Mouse (Mus musculus) midbrain, postnatal 0 days (tissue): Measurements from ENCODE around the gene Arhgap9. TPM values are rescaled to one million over a fixed set of nuclear protein-coding genes. Genes with fewer than 3 reads are reported as not detected.

Experiments used
- ATAC-seq: fragments of 200-750 bp; cut with Nextera tagmentation; 2 replicates; pipeline ENCODE4 v1.8.0; 2017; ENCODE audit warnings: moderate number of reproducible peaks, mild to moderate bottlenecking, moderate TSS enrichment, moderate library complexity; ENCODE audit not compliant: low FRiP score
- DNase-seq: peaks from one replicate; pipeline ENCODE4 v3.0.0-alpha.2; 2015; ENCODE audit warnings: low spot score
- H3K27ac ChIP-seq: fragments of 300-500 bp; sonication (generic); 2 replicates; pipeline ENCODE4 v1.5.1; 2014; ENCODE audit warnings: low read depth, mild to moderate bottlenecking, low read length, mixed read lengths
- H3K27me3 ChIP-seq: fragments of 300-500 bp; sonication (generic); 2 replicates; pipeline ENCODE4 v1.6.1; 2014; ENCODE audit warnings: low read length, control low read depth, mixed read lengths; ENCODE audit not compliant: insufficient read depth
- H3K36me3 ChIP-seq: fragments of 300-500 bp; sonication (generic); 2 replicates; pipeline ENCODE4 v1.6.1; 2014; ENCODE audit warnings: low read length, control low read depth, mixed read lengths; ENCODE audit not compliant: insufficient read depth
- H3K4me1 ChIP-seq: fragments of 300-500 bp; sonication (generic); 2 replicates; pipeline ENCODE4 v1.6.1; 2014; ENCODE audit warnings: mild to moderate bottlenecking, control low read depth, antibody characterized with exemption, low read length, mixed read lengths; ENCODE audit not compliant: insufficient read depth
- H3K4me2 ChIP-seq: fragments of 300-500 bp; sonication (generic); 2 replicates; pipeline ENCODE4 v1.6.1; 2014; ENCODE audit warnings: low read depth, mild to moderate bottlenecking, low read length, mixed read lengths; ENCODE audit not compliant: poor library complexity, severe bottlenecking
- H3K4me3 ChIP-seq: fragments of 300-500 bp; sonication (generic); 2 replicates; pipeline ENCODE4 v1.5.1; 2014; ENCODE audit warnings: low read depth, mild to moderate bottlenecking, low read length, moderate library complexity
- H3K9ac ChIP-seq: fragments of 300-500 bp; sonication (generic); replicated peaks from 2 replicates; pipeline ENCODE4 v1.6.1; 2014; ENCODE audit warnings: mild to moderate bottlenecking, low read length, moderate library complexity, mixed read lengths; ENCODE audit not compliant: poor library complexity, severe bottlenecking
- H3K9me3 ChIP-seq: fragments of 300-500 bp; sonication (generic); 2 replicates; pipeline ENCODE4 v1.6.1; 2016; ENCODE audit warnings: low read length, control low read depth
- CTCF ChIP-seq: IDR thresholded peaks from 2 replicates; pipeline ENCODE4 v1.5.1; 2016; ENCODE audit warnings: antibody characterized with exemption, mild to moderate bottlenecking
- WGBS: fragments of 180-500 bp; shearing (Covaris S2); extraction: QIAGEN DNeasy Blood & Tissue Kit; methylation state at CpG from one replicate; pipeline ENCODE4 v1.1.7; 2014; 5-methylcytosine and 5-hydroxymethylcytosine counted together
- polyA plus RNA-seq: library from polyadenylated mRNA; unstranded; fragments of >200 nt; fragmentation: Nextera tagmentation; extraction: Ambion mirVana; gene quantifications from 2 replicates; pipeline ENCODE4 v1.2.1, GENCODE M21; 2015
- total RNA-seq: library from RNA; depleted of rRNA; stranded (reverse); fragments of >200 nt; gene quantifications from 2 replicates; pipeline ENCODE4 v1.2.3, GENCODE M21; 2014

The Arhgap9 gene
- total and polyA plus RNA-seq, 2 experiments from 2014 or later = 1.0 to 1.2 TPM

DNA sequence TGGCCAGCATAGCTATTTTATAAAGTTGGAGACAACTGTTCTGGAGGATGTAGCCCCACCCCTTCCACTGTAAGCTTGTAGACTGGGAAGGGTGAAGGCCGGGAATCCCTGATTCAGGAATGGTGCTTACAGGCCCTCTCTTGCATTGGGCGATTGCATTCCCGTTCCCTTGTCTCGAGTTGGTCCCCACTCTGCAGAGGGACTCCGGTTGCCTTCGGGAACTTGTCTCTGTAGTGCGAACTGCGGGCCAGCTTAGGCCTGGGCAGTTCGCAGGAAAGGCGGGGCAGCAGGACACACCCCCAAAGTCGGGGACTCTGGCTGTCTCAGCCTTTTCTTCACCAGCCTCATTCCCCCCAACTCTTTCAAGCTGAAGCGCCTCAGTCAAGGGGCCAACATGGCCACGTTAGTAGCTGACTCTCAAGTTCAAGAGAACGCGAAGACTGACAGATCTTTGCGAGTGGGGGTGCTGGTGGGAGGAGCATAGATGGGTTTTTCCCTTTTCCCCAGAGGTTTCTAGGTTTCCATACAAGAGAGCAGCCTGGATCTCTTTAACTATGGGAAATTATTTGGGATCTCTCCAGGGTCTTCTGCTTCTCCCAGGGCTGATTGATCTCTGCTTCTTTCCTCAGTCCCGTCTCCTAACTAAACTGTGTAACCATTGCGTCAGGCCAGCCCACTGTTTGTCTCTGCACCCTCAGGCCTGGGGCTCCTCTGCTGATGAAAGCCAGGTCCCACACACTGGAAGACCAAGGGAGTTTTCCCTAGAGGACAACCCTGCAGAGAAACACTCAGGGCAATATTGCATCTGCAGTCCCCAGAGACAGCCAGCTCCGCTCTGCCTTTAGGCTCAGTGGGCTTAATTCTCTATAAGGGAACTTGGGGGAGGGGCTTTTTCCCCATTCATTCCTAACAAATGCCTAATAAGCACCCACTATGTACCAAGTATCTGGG, 30.6 kb upstream of the Arhgap9 start:
- ATAC-seq (peak; percentile 25), DNase-seq (peak; percentile 53)
- Histone ChIP-seq H3K27me3 (no peaks in the 10 kb centered on the region), H3K9me3 (no peaks in the 10 kb centered on the region), H3K36me3 (peaks cover 26% of the 10 kb centered on the region), H3K27ac (peak overlapping the region; percentile 95), H3K9ac (peak overlapping the region; percentile 65), H3K4me2 (peak overlapping the region; percentile 80), H3K4me1 (peaks cover 17% of the 10 kb centered on the region), H3K4me3 (peak overlapping the region; percentile 68)
- no peak for TF ChIP-seq CTCF
- 2% methylated on average over 19 of the region's 19 CpGs for WGBS

DNA sequence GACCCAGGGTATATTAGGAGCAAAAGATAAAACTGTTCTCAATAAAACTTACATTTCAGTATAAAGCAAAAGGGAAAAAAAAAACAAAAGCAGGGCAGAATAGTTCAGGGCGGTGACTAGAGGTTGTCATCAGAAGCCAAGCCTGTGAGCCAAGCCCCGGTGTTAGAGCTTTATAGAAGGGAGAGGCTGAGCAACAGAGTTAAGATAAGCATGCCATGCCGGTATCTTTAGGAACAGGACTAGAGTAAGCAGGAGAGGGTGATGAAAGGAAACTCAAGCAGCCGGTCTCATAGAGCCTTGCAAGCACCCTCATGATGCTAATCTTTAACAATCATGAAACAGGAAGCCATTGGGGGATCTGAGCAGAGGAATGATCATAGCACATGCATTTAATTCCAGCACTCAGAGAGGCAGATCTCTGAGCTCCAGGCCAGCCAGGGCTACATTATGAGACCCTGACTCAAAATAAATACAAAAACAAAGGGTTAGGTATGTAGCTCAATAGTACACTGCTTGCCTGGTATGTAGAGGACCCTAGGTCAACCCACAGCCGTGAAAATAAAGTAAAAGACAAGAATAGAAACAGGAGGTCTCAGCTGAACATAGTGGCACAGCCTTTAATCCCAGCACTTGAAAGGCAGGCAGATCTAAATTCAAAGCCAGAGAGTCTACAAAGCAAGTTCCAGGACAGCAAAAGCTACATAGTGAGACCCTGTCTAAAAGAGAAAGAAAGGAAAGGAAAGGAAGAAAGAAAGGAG, 29.7 kb upstream of the Arhgap9 start:
- no peak for DNase-seq
- no peaks in the 10 kb centered on the region for H3K9me3 ChIP-seq
- H3K9ac ChIP-seq = peak overlapping the region; percentile 65
- peak overlapping the region; percentile 68 for H3K4me3 ChIP-seq
- no peak for ATAC-seq
- peaks cover 10% of the 10 kb centered on the region; the same call in 1 of the 2 replicates for H3K4me1 ChIP-seq
- peaks cover 32% of the 10 kb centered on the region for H3K36me3 ChIP-seq
- TF ChIP-seq CTCF = no peak
- H3K27me3 ChIP-seq = no peaks in the 10 kb centered on the region
- 34% methylated on average over 5 of the region's 5 CpGs for WGBS
- H3K27ac ChIP-seq = 0 out of 2 replicates have a peak overlapping the region, but pooled peaks have one; percentile 95
- H3K4me2 ChIP-seq = peak overlapping the region; percentile 80

DNA sequence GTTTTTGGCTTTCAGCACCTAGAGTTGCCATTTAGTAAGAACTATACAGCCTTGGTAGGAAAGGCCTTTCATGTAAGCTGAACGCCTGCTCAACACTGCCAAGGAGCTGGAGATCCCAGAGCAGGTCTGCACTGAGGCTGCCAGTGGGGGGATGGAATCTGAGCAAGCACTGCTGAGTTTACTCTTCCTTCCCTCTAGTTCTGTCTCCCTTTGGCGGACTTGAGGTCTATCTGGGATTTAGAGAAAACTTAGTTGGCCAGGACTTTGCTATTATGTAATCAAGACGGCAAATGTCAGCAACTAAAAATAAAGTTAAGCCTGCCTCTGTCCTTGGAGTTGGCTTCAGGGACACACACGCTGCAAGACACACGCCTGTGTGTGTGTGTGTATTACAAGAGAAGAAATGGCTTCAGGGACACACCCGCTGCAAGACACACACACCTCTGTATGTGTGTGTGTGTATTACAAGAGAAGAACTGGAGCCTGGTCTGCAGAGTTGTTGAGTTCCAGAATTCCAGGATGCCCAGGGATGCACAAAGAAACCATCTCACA, 28.7 kb upstream of the Arhgap9 start:
- 89% methylated on average over 6 of the region's 6 CpGs for WGBS
- no peak for DNase-seq
- Histone ChIP-seq H3K4me1 (peaks cover 3% of the 10 kb centered on the region; the same call in 1 of the 2 replicates), H3K9me3 (no peaks in the 10 kb centered on the region), H3K27me3 (no peaks in the 10 kb centered on the region), H3K27ac (no peak overlapping the region; the same call in 1 of the 2 replicates), H3K36me3 (peaks cover 42% of the 10 kb centered on the region), H3K4me2 (no peak overlapping the region), H3K9ac (no peak overlapping the region), H3K4me3 (no peak overlapping the region)
- TF ChIP-seq CTCF = no peak
- no peak for ATAC-seq

DNA sequence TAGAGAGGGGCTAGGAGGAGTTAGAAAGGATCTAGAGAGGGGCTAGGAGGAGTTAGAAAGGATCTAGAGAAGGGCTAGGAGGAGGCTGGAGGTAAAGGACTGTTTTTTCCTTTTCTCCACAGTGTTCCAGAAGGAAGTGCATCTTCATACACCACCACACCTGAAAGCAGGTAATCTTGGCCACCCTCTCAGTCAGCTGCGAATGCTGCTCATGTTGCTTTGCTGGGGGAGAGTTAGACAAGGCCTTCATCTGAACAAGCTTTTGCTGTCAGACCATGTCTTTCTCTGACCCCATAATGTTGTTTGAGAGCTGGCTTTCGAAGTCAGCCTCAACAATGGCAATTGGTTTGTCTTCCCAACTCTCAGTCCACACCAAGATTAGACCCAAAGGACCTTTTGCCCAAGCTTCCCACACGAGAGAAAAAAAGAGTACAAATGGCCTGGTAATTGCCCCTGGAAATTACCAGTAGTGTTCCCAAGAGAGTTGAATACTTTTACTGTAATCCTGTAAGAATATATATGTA, 28.1 kb upstream of the Arhgap9 start:
- no peaks in the 10 kb centered on the region for H3K27me3 ChIP-seq
- no peak overlapping the region for H3K4me3 ChIP-seq
- H3K27ac ChIP-seq = no peak overlapping the region
- H3K9me3 ChIP-seq = no peaks in the 10 kb centered on the region
- H3K9ac ChIP-seq = no peak overlapping the region
- peaks cover 3% of the 10 kb centered on the region; the same call in 1 of the 2 replicates for H3K4me1 ChIP-seq
- peaks cover 42% of the 10 kb centered on the region for H3K36me3 ChIP-seq
- no peak overlapping the region for H3K4me2 ChIP-seq
- ATAC-seq (no peak), DNase-seq (no peak)
- WGBS = 88% methylated on average over 3 of the region's 3 CpGs
- no peak for TF ChIP-seq CTCF

DNA sequence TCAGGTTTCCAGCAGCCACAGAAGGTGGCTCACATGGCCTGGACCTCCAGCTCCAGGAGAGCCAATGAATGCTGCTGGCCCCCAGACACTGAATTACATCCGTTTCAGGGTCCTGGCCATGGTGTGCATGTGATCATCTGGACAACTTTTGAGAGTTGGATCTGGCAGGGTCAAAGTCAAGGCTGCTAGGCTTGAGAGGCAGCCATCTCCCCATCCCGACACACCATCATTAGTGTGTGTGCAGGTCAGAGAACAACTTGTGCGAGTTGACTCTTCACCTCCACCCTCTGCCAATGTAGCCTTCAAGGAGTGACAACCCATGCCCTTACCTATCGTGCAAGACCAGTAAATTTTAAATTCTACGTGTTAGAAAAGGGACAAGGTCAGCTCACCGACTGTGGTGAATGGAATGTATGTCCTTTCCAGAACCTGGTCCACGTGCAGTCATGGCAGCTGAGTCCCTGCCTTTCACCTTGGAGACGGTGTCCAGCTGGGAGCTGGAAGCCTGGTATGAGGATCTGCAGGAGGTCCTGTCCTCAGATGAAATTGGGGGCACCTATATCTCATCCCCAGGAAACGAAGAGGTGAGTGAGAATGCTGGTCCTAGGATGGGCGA, 26.8 kb upstream of the Arhgap9 start:
- DNase-seq (no peak), ATAC-seq (no peak)
- H3K36me3 ChIP-seq = peaks cover 54% of the 10 kb centered on the region
- TF ChIP-seq CTCF = no peak
- H3K4me3 ChIP-seq = no peak overlapping the region
- 93% methylated on average over 10 of the region's 10 CpGs for WGBS
- H3K9me3 ChIP-seq = no peaks in the 10 kb centered on the region
- no peaks in the 10 kb centered on the region for H3K27me3 ChIP-seq
- no peak overlapping the region for H3K27ac ChIP-seq
- no peak overlapping the region for H3K4me2 ChIP-seq
- no peak overlapping the region for H3K9ac ChIP-seq
- peaks cover 3% of the 10 kb centered on the region; the same call in 1 of the 2 replicates for H3K4me1 ChIP-seq
